Mouse (Mus musculus) erythroblast, embryonic 14.5 days (primary cell): Measurements from ENCODE around the gene Prkaa1.

Source experiments
- GATA1 ChIP-seq: IDR thresholded peaks from 2 replicates; pipeline ENCODE4 v1.6.1; 2012; ENCODE audit warnings: low read length, inconsistent platforms, mixed read lengths
- TAL1 ChIP-seq: IDR thresholded peaks from 3 replicates; pipeline ENCODE4 v1.6.1; 2012; ENCODE audit warnings: low read length, inconsistent platforms, mixed read lengths

GRCm38 (mm10) chr15:5134179-5134578 is 9.5 kb upstream of the Prkaa1 start:
- no peak for TF ChIP-seq GATA1
- TF ChIP-seq TAL1 = no peak
